7 mouse cellular contexts compared by ENCODE assay signal in genomic region chr1:75210136-75211087, GRCm38 (mm10). TPM values are rescaled to one million over a fixed set of nuclear protein-coding genes. Genes with fewer than 3 reads are reported as not detected.
DNase-seq lines count a peak whose midpoint lies in the region; ATAC-seq lines count a peak whose summit lies in the region.

TSS of gene Glb1l (minus strand) at chr1:75210813.
TSS of gene Stk16 (plus strand) at chr1:75210838.

- H3K27me3 ChIP-seq in intestine, embryonic 16.5 days (replicated peaks; ENCODE audit: control insufficient read depth, insufficient read depth, low read length) = no peaks in the 10 kb centered on the region
- H3K27me3 ChIP-seq in midbrain, embryonic 11.5 days (ENCODE audit: control insufficient read depth, insufficient read depth, low read length) = peaks cover 2% of the 10 kb centered on the region; the same call in 1 of the 2 replicates

- no peaks in the 10 kb centered on the region for H3K9me3 ChIP-seq in intestine, embryonic 16.5 days (ENCODE audit: control insufficient read depth, low read length)
- H3K9me3 ChIP-seq in midbrain, embryonic 11.5 days (ENCODE audit: control insufficient read depth, low read length) = no peaks in the 10 kb centered on the region

- peak within 1 kb of the TSS; percentile 87 for H3K4me2 ChIP-seq in intestine, embryonic 16.5 days (ENCODE audit: low read depth, low read length)
- H3K4me2 ChIP-seq in midbrain, embryonic 11.5 days = peak within 1 kb of the TSS; percentile 95

- H3K9ac ChIP-seq in intestine, embryonic 16.5 days (ENCODE audit: low read depth, low read length) = peak within 1 kb of the TSS; percentile 96
- peak within 1 kb of the TSS; percentile 95 for H3K9ac ChIP-seq in midbrain, embryonic 11.5 days (ENCODE audit: low read length)

- DNase-seq in adrenal gland, adult 2 months = peak; percentile 96
- peak; percentile 93 for DNase-seq in embryo, embryonic 11.5 days (ENCODE audit: low read depth, low spot score)
- DNase-seq in gastrocnemius, postnatal 4 days (ENCODE audit: low spot score in 2 of 2) = peak; percentile 92 to 97
- DNase-seq in left cerebral cortex, postnatal 36 days (ENCODE audit: low spot score in 2 of 2) = peak; percentile 97
- DNase-seq in midbrain, embryonic 11.5 days (ENCODE audit: low spot score, missing footprints) = peak; percentile 99
- DNase-seq in skeletal muscle tissue, adult 2 months (ENCODE audit: low read depth, low spot score) = peak; percentile 96

- H3K4me1 ChIP-seq in intestine, embryonic 16.5 days (ENCODE audit: control insufficient read depth, insufficient read depth, low read length) = peaks cover 55% of the 10 kb centered on the region
- H3K4me1 ChIP-seq in midbrain, embryonic 11.5 days (ENCODE audit: control insufficient read depth, insufficient read depth, low read length) = peaks cover 20% of the 10 kb centered on the region

- H3K27ac ChIP-seq in intestine, embryonic 16.5 days (ENCODE audit: low read length) = 0 out of 2 replicates have a peak within 1 kb of the TSS, but pooled peaks have one; percentile 42
- H3K27ac ChIP-seq in midbrain, embryonic 11.5 days (ENCODE audit: low read depth, low read length) = no peak within 1 kb of the TSS

- H3K4me3 ChIP-seq in intestine, embryonic 16.5 days (ENCODE audit: low read length) = peak within 1 kb of the TSS; percentile 90
- H3K4me3 ChIP-seq in midbrain, embryonic 11.5 days (ENCODE audit: low read depth, low read length) = peak within 1 kb of the TSS; percentile 99

- peak; percentile 86 for ATAC-seq in intestine, embryonic 16.5 days
- ATAC-seq in midbrain, embryonic 11.5 days (ENCODE audit: low FRiP score) = peak; percentile 98

- intact Hi-C loops in left cerebral cortex, postnatal 36 days (cut with DNase I) = no loop called here

- whole genome bisulfite sequencing in intestine, embryonic 16.5 days = 5% methylated on average over 42 of the region's 42 CpGs
- 6% methylated on average over 42 of the region's 42 CpGs for WGBS in midbrain, embryonic 11.5 days

- H3K36me3 ChIP-seq in intestine, embryonic 16.5 days (ENCODE audit: control insufficient read depth, insufficient read depth, low read length) = peaks cover 14% of the 10 kb centered on the region
- peaks cover 4% of the 10 kb centered on the region; the same call in 1 of the 2 replicates for H3K36me3 ChIP-seq in midbrain, embryonic 11.5 days (ENCODE audit: control insufficient read depth, insufficient read depth, low read length)

RNA-seq across cellular contexts. Expression of gene Glb1l, which starts in this region (rescaled TPM):
- total RNA-seq in adrenal gland, adult 2 months (2021) = 10 to 100 TPM; 16.0 to 23.1 TPM
- polyA plus RNA-seq in adrenal gland, adult 2 months (2012; rRNA removed) = 7.4 and 7.7 TPM in 2 replicates
- total RNA-seq in gastrocnemius, postnatal 4 days (2021) = 10 to 100 TPM; 10.5 to 11.9 TPM
- 9.2 and 10.1 TPM in 2 replicates for polyA plus RNA-seq in intestine, embryonic 16.5 days (2015; fragmentation: Nextera tagmentation; extraction: Ambion mirVana)
- total RNA-seq in left cerebral cortex, postnatal 36 days (2021) = 10 to 100 TPM; 10.4 to 15.8 TPM
- 18.3 and 19.4 TPM in 2 replicates for polyA plus RNA-seq in midbrain, embryonic 11.5 days (2014; fragmentation: Nextera tagmentation; extraction: Ambion mirVana)

RNA-seq across cellular contexts. Expression of gene Stk16, which starts in this region (rescaled TPM):
- 100 to 1,000 TPM; 106 to 109 TPM for total RNA-seq in adrenal gland, adult 2 months (2021)
- polyA plus RNA-seq in adrenal gland, adult 2 months (2012; rRNA removed) = 228 and 249 TPM in 2 replicates
- 10 to 100 TPM; 47.4 to 49.0 TPM for total RNA-seq in gastrocnemius, postnatal 4 days (2021)
- 108 and 120 TPM in 2 replicates for polyA plus RNA-seq in intestine, embryonic 16.5 days (2015; fragmentation: Nextera tagmentation; extraction: Ambion mirVana)
- 10 to 100 TPM; 80.3 to 85.9 TPM for total RNA-seq in left cerebral cortex, postnatal 36 days (2021)
- 110 and 116 TPM in 2 replicates for polyA plus RNA-seq in midbrain, embryonic 11.5 days (2014; fragmentation: Nextera tagmentation; extraction: Ambion mirVana)
